Mouse (Mus musculus): ENCODE data around the gene Gucd1. TPM values are rescaled to one million over a fixed set of nuclear protein-coding genes. Genes with fewer than 3 reads are reported as not detected.
A peak's percentile ranks its signal among the peaks of the same experiment; 100 is the strongest.

Gucd1 gene
- polyA plus RNA-seq, 1 experiment from 2014 or later, result 32.1 TPM

DNA sequence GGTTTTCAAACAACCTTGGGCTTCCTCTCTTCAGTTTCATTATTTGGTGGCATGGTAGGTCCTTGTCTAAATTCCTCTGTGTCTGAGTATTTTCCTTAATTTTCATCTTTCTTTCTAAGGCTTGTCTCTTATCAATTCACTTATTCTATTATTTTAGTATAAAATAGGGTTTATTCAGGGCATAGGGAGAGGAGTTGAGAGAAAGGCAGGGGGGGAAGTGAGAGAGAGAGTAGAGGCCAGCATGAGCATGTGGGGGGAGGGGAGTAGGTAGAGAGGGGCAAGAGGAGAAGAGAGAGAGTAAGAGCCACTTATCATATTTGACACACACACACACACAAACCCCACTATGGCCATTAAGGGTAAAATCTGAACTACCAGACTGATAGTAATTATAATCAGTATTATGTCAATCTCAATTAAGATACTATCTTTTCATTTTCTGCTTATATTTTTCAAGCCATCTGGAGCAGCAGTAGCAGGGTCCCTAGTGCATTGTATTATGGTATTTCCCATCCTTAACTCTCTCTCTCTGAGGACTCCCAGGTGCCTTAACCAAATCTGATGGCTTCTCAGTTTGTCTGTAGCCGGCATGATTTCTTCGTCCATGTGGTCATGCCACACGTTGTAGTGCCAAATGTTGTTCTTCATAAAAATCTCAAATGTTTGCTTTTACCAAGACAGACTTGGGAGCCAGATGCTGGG lies 26.4 kb downstream of the Gucd1 start:
- Histone ChIP-seq H3K4me3 (no peak overlapping the region), H3K4me1 (no peaks in the 10 kb centered on the region), H3K27me3 (ENCODE audit: low read depth, poor library complexity, severe bottlenecking) (no peaks in the 10 kb centered on the region), H3K27ac (replicated peaks) (no peak overlapping the region), H3K36me3 (no peaks in the 10 kb centered on the region), H3K9me3 (replicated peaks) (no peaks in the 10 kb centered on the region)
- no peak for DNase-seq (ENCODE audit: low spot score)
- WGBS, result 94% methylated on average over 3 of the region's 3 CpGs

DNA sequence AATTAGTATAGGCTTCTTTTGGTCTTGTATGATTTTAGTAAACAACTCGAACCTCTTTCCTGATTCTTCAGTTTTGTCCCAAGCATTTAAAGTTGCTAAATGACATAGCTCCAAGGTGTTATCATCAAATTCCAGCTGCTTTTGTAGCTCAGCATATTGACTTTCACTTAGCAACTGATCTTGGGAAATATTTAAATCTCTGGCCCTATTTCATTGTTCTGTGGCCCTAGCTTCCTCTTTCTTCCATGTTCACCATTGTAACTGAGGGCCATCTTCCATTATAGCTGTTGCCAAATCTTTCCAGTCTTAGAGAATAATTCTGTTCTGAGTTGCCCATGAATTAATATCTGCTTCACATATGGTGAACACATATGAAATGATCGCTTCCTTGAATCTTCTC lies 27.0 kb downstream of the Gucd1 start:
- Histone ChIP-seq H3K4me1 (no peaks in the 10 kb centered on the region), H3K27ac (replicated peaks) (no peak overlapping the region), H3K27me3 (ENCODE audit: low read depth, poor library complexity, severe bottlenecking) (no peaks in the 10 kb centered on the region), H3K9me3 (replicated peaks) (no peaks in the 10 kb centered on the region), H3K4me3 (no peak overlapping the region), H3K36me3 (no peaks in the 10 kb centered on the region)
- no peak for DNase-seq (ENCODE audit: low spot score)
- WGBS, result 91% methylated on average over 2 of the region's 2 CpGs

DNA sequence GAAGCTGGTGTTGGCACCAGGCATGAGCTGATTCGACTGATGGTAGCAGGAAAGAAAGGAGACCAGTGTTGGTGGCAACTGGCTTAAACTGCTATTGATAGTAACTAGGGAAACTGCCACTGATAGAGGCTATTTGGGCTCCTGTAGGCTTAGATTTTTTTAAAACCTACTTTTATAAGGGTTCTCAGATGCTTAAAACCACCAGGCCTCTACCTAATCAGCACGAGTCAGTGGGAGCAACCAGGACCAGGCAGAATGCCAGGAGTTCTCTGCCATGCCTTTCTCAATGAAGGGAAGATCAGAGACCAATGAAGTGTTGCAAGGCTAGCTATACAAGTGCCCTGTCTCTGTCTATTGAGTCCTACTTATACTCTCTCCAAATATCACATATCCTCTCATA lies 28.2 kb downstream of the Gucd1 start:
- Histone ChIP-seq H3K27ac (replicated peaks) (no peak overlapping the region), H3K4me3 (no peak overlapping the region), H3K4me1 (no peaks in the 10 kb centered on the region), H3K36me3 (no peaks in the 10 kb centered on the region), H3K9me3 (replicated peaks) (no peaks in the 10 kb centered on the region), H3K27me3 (ENCODE audit: low read depth, poor library complexity, severe bottlenecking) (no peaks in the 10 kb centered on the region)
- WGBS, result 82% methylated on average over 2 of the region's 2 CpGs
- DNase-seq (ENCODE audit: low spot score), result no peak

DNA sequence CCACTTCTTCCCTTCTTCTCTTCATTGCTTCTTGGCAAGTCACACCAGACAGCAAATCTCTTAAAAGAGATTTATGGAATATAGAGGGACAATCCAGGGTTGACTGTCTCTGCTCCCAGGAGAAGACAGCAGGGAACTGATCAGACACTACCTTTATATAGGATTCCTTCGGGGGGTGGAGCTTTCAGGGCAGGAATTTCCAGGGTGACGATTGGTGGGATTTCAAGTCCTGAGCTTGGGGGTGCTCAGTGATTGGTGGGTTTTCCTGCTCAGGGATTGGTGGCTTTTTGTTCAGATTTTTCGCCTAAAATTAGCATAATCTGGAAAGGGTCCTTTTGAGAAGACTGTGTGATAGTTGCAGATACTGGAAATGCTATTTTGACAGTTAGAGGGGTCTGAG lies 30.6 kb downstream of the Gucd1 start:
- no peaks in the 10 kb centered on the region for H3K27me3 ChIP-seq (ENCODE audit: low read depth, poor library complexity, severe bottlenecking)
- no peak overlapping the region for H3K4me3 ChIP-seq

DNA sequence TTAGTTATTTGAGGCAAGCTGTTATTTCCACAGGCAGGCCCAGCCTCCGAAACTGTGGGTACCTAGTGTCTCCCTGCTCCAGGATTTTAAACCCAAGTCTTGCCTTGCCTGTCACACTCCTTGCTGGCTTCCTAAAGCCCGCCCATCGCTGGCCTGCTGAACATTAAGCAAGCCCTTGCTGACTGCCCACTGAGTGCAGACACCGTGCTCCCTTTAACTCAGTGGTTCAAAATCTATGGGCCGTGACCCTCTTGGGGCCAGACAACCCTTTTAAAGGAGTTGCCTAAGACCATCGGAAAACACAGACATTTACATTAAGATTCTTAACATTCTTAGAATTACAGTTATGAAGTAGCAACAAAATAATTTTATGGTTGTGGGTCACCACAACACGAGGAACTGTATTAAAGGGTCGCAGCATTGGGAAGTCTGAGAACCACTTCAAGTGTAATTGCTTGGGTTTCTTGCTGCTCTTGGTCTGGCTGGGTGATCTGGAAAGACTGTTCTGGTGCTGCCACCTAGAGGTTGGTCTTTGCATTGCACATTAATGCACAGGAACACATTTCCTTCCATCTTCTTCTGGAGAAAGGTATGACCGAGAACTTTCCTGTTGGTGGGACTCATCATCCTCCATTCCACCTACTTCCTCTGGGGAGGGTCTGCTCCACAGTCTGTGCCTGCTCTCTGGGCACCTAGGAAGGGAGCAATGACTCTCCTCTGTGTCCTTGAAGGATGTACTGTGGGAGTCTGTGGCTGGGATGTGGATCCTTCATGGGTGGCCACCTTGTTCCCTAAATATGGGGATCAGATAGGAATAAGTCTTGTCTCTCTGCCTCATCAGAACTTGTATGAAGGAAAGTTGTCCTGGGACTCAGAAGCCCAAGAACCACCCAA lies 31.4 kb downstream of the Gucd1 start:
- peak; percentile 74 for DNase-seq (ENCODE audit: low spot score)
- Histone ChIP-seq H3K36me3 (no peaks in the 10 kb centered on the region), H3K27me3 (ENCODE audit: low read depth, poor library complexity, severe bottlenecking) (no peaks in the 10 kb centered on the region), H3K4me3 (no peak overlapping the region), H3K27ac (replicated peaks) (no peak overlapping the region), H3K9me3 (replicated peaks) (no peaks in the 10 kb centered on the region), H3K4me1 (no peaks in the 10 kb centered on the region)
- 59% methylated on average over 9 of the region's 9 CpGs for WGBS

More for the DNA sequence above, 30.6 kb downstream of the Gucd1 start:
- no peaks in the 10 kb centered on the region for H3K4me1 ChIP-seq
- H3K36me3 ChIP-seq, result no peaks in the 10 kb centered on the region
- no peak for DNase-seq (ENCODE audit: low spot score)
- no peaks in the 10 kb centered on the region for H3K9me3 ChIP-seq (replicated peaks)
- WGBS, result 76% methylated on average over 3 of the region's 3 CpGs
- no peak overlapping the region for H3K27ac ChIP-seq (replicated peaks)

DNA sequence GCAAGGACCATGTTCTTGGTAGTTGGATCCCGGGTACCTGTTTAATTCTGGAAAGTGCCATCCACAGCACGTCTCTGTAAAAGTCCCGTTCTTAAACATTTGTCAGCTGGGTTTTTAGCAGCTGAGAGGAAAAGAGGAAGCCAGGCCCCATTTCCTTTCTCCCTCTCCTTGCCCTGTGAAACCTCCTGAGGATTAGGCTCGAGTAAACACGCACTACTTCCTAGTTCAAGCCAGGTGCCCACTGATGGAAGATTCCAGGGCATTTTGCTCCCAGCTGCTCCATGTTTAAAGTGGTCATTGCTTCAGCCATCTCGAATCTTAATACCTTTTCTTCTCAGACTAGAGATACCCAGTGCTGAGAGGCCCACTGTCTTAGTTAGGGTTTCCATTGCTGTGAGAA lies 33.0 kb downstream of the Gucd1 start:
- Histone ChIP-seq H3K9me3 (replicated peaks) (no peaks in the 10 kb centered on the region), H3K27me3 (ENCODE audit: low read depth, poor library complexity, severe bottlenecking) (no peaks in the 10 kb centered on the region), H3K4me3 (no peak overlapping the region), H3K36me3 (no peaks in the 10 kb centered on the region), H3K27ac (replicated peaks) (no peak overlapping the region), H3K4me1 (no peaks in the 10 kb centered on the region)
- no peak for DNase-seq (ENCODE audit: low spot score)
- 80% methylated on average over 6 of the region's 6 CpGs for WGBS

DNA sequence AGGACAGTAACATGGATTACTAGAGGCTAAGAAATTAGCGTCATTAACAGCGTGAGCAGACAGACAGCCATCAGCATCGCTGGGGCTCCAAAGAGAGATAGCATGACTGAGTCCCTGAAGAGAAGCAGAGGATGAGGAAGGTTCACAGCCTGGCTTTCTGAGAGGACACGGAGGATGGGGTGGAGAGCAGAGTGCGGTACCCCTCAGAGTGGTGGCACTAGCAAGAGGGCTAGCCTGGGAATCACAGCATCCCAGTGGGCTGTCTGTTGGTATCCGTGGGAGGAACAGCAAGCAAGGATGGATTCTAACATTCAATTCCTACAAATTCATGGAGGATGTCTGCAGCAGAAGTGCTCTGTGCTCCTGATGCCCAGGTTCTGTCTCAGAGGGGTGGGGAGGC lies 33.7 kb downstream of the Gucd1 start:
- Histone ChIP-seq H3K9me3 (replicated peaks) (no peaks in the 10 kb centered on the region), H3K4me3 (no peak overlapping the region), H3K4me1 (no peaks in the 10 kb centered on the region), H3K27me3 (ENCODE audit: low read depth, poor library complexity, severe bottlenecking) (no peaks in the 10 kb centered on the region), H3K36me3 (no peaks in the 10 kb centered on the region), H3K27ac (replicated peaks) (no peak overlapping the region)
- WGBS, result 89% methylated on average over 6 of the region's 6 CpGs
- no peak for DNase-seq (ENCODE audit: low spot score)

DNA sequence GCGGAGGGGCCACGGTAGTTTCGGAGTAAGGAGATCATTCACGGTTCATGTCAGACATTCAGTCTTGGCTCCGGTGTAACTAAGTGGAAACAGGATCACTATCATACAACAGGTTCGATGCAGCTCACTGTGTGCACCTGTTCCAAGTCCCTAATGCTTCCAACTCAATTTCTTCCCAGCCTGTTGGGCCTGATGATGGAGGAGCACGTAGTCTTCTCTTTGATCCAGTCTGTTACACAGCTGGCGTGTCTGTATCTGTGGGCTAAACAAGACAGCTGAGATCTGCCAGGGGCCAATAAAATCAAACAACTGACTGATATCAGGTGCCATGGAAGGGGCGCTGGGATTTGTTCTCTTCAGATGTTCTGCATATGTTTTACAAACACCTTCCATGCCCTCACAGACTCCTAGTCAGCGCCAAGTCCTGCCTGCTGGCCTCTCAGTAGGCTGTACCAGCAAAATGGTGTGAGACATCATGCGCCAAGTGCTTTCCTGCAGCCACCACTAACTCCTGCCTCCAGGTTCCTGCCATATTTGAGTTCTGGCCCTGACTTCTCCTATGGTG lies 34.8 kb downstream of the Gucd1 start:
- Histone ChIP-seq H3K27me3 (ENCODE audit: low read depth, poor library complexity, severe bottlenecking) (no peaks in the 10 kb centered on the region), H3K27ac (replicated peaks) (no peak overlapping the region), H3K4me1 (no peaks in the 10 kb centered on the region), H3K9me3 (replicated peaks) (no peaks in the 10 kb centered on the region), H3K36me3 (no peaks in the 10 kb centered on the region), H3K4me3 (no peak overlapping the region)
- no peak for DNase-seq (ENCODE audit: low spot score)
- 88% methylated on average over 11 of the region's 11 CpGs for WGBS

DNA sequence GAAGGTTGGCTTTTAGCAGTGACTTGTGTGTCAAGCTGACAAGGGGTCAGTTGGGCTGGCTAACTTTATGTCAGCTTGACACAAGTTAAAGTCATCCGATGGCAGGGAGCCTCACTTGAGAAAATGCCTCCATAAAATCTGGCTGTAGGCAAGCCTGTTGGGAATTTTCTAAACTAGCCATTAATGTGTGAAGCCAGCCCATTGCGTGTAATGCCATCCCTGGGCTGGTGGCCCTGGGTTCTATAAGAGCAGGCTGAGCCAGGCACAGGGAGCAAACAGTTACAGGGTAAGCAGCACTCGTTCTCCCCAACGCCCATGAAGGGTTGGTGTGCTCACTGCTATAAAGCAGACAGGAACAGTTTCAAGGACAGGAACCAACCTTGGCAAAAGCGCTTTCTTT lies 35.5 kb downstream of the Gucd1 start:
- no peaks in the 10 kb centered on the region for H3K36me3 ChIP-seq
- H3K27ac ChIP-seq (replicated peaks), result no peak overlapping the region
- no peaks in the 10 kb centered on the region for H3K27me3 ChIP-seq (ENCODE audit: low read depth, poor library complexity, severe bottlenecking)
- no peaks in the 10 kb centered on the region for H3K9me3 ChIP-seq (replicated peaks)
- no peak overlapping the region for H3K4me3 ChIP-seq
- DNase-seq (ENCODE audit: low spot score), result no peak
- H3K4me1 ChIP-seq, result no peaks in the 10 kb centered on the region
- WGBS, result 90% methylated on average over 5 of the region's 5 CpGs

DNA sequence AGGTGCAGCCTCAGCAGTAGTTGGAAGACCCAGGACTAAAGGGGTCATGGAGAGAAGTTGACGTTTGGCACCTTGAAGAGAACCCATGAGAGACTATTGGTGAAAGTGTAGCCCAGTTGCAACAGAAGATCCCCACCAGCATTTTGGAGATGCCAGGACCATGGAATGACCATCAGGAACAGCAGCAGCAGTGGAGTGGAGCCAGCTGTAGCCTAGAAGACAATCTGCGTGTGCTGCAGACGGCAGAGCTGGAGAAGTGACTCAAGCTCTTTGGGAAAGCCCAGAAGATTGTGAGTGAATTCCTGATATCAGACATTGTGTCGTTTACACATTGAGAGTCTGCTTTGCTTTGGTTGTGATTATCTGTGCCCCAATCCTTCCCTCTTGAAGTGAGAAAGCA lies 36.1 kb downstream of the Gucd1 start:
- no peak for DNase-seq (ENCODE audit: low spot score)

DNA sequence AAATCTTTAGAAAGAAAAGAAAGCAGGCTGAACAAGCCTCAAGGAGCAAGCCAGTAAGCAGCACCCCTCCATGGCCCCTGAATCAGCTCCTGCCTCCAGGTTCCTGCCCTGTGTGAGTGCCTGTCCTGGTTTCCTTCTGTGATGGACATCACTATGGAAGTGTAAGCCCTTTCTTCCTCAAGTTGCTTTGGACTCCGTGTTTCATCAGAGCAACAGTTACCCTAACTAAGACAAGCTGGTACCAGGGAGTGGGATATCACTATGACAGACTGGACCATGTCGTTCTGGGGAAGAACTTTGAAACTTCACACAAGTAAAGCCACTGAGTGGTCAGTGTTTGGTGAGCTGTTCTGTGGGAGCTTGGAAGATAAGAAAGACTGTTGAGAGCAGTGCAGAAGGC lies 37.8 kb downstream of the Gucd1 start:
- H3K27ac ChIP-seq (replicated peaks), result no peak overlapping the region
- H3K4me3 ChIP-seq, result no peak overlapping the region
- no peak for DNase-seq (ENCODE audit: low spot score)
- 85% methylated on average over 2 of the region's 2 CpGs for WGBS
- H3K36me3 ChIP-seq, result no peaks in the 10 kb centered on the region
- no peaks in the 10 kb centered on the region for H3K9me3 ChIP-seq (replicated peaks)
- peaks cover 2% of the 10 kb centered on the region for H3K4me1 ChIP-seq
- no peaks in the 10 kb centered on the region for H3K27me3 ChIP-seq (ENCODE audit: low read depth, poor library complexity, severe bottlenecking)

More for the DNA sequence above, 36.1 kb downstream of the Gucd1 start:
- 88% methylated on average over 4 of the region's 4 CpGs for WGBS
- Histone ChIP-seq H3K9me3 (replicated peaks) (no peaks in the 10 kb centered on the region), H3K4me1 (no peaks in the 10 kb centered on the region), H3K27ac (replicated peaks) (no peak overlapping the region), H3K4me3 (no peak overlapping the region), H3K27me3 (ENCODE audit: low read depth, poor library complexity, severe bottlenecking) (no peaks in the 10 kb centered on the region), H3K36me3 (no peaks in the 10 kb centered on the region)

DNA sequence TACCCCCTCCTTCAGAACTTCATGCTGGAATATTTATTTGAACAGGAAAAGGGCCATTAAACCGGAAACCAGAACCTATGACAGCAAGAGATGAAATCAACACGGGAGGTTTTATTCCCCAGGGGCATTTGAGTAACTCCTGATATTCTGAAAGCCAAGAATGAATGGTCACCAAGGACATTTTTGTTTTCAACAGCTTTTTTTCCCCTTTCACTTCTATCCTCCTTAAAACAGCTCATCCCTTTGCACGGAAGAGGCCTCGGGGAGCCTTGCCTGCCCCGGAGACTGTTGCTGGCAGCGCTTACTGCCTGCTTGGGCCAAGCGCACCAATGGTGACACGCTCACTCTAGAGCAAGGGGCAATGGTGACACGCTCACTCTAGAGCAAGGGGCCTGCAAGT lies 40.7 kb downstream of the Gucd1 start:
- Histone ChIP-seq H3K27me3 (ENCODE audit: low read depth, poor library complexity, severe bottlenecking) (no peaks in the 10 kb centered on the region), H3K4me1 (peaks cover 9% of the 10 kb centered on the region), H3K27ac (replicated peaks) (no peak overlapping the region), H3K4me3 (no peak overlapping the region), H3K9me3 (replicated peaks) (no peaks in the 10 kb centered on the region), H3K36me3 (no peaks in the 10 kb centered on the region)
- WGBS, result 88% methylated on average over 9 of the region's 9 CpGs
- DNase-seq (ENCODE audit: low spot score), result no peak
